In genomic region chr3:129985335-129985734, GRCm38 (mm10) we compare ENCODE assay signal across 17 mouse cellular contexts. TPM values are rescaled to one million over a fixed set of nuclear protein-coding genes. Genes with fewer than 3 reads are reported as not detected.
DNase-seq lines count a peak whose midpoint lies in the region; ATAC-seq and TF ChIP-seq lines count a peak whose summit lies in the region.
"Had no signal": no experiment of that assay in that cellular context is flagged by ENCODE, and none has a peak within 500 bp of the region (broad histone marks: within the 10 kb centered on the region; RNA-seq: fewer than 3 reads in every experiment).

No protein-coding gene starts in this region.

- H3K9ac ChIP-seq in intestine, postnatal 0 days (ENCODE audit: low read depth, low read length) = no peak overlapping the region
- H3K9ac ChIP-seq in intestine, embryonic 15.5 days = no peak overlapping the region
- H3K9ac ChIP-seq in midbrain, postnatal 0 days (replicated peaks; ENCODE audit: low read length, poor library complexity, severe bottlenecking) = no peak overlapping the region
- H3K9ac ChIP-seq in midbrain, embryonic 14.5 days (replicated peaks; ENCODE audit: low read length) = no peak overlapping the region
- H3K9ac ChIP-seq: hindbrain, embryonic 14.5 days; kidney, embryonic 15.5 days had no signal

- H3K9me3 ChIP-seq in intestine, postnatal 0 days (ENCODE audit: control insufficient read depth) = no peaks in the 10 kb centered on the region
- H3K9me3 ChIP-seq in intestine, embryonic 15.5 days = no peaks in the 10 kb centered on the region
- H3K9me3 ChIP-seq in midbrain, postnatal 0 days (ENCODE audit: low read length) = no peaks in the 10 kb centered on the region
- H3K9me3 ChIP-seq in midbrain, embryonic 14.5 days (ENCODE audit: control insufficient read depth, low read length) = no peaks in the 10 kb centered on the region
- H3K9me3 ChIP-seq in forebrain, embryonic 10.5 days = no peaks in the 10 kb centered on the region
- H3K9me3 ChIP-seq: kidney, embryonic 15.5 days had no signal

- TF ChIP-seq CTCF in intestine, postnatal 0 days (IDR thresholded peaks at IDR 0.05; ENCODE audit: low read depth) = peak; percentile 44
- peak; percentile 46 for TF ChIP-seq CTCF in midbrain, postnatal 0 days (IDR thresholded peaks at IDR 0.05)

- no peak overlapping the region for H3K27ac ChIP-seq in intestine, postnatal 0 days (ENCODE audit: low read depth, low read length)
- no peak overlapping the region for H3K27ac ChIP-seq in intestine, embryonic 15.5 days
- H3K27ac ChIP-seq in midbrain, postnatal 0 days (ENCODE audit: low read depth, low read length) = no peak overlapping the region
- no peak overlapping the region for H3K27ac ChIP-seq in midbrain, embryonic 14.5 days (replicated peaks; ENCODE audit: low read depth, low read length)
- H3K27ac ChIP-seq in forebrain, embryonic 10.5 days = no peak overlapping the region
- H3K27ac ChIP-seq: hindbrain, embryonic 14.5 days; kidney, embryonic 15.5 days had no signal

- WGBS in intestine, postnatal 0 days = 89% methylated on average over 4 of the region's 4 CpGs
- 92% methylated on average over 4 of the region's 4 CpGs for WGBS in intestine, embryonic 15.5 days
- WGBS in midbrain, postnatal 0 days = 94% methylated on average over 4 of the region's 4 CpGs
- 87% methylated on average over 4 of the region's 4 CpGs for WGBS in midbrain, embryonic 14.5 days
- WGBS in forebrain, embryonic 10.5 days = 88% methylated on average over 4 of the region's 4 CpGs

- ATAC-seq in intestine, postnatal 0 days = no peak
- no peak for ATAC-seq in intestine, embryonic 15.5 days
- no peak for ATAC-seq in midbrain, postnatal 0 days (ENCODE audit: low FRiP score)
- no peak for ATAC-seq in midbrain, embryonic 14.5 days (ENCODE audit: low FRiP score, low TSS enrichment)
- ATAC-seq: activated CD4-positive, CD25-positive, alpha-beta regulatory T cell, adult 4 months had no signal

- DNase-seq in midbrain, postnatal 0 days (ENCODE audit: low spot score) = no peak
- no peak for DNase-seq in midbrain, embryonic 14.5 days
- peak; percentile 24 for DNase-seq in NIH3T3 (ENCODE audit: low read depth)
- peak; percentile 11 for DNase-seq in splenic B cell, adult 2 months (ENCODE audit: low read depth, low spot score)
- DNase-seq in forebrain, embryonic 10.5 days (ENCODE audit: extremely low spot score, low spot score) = no peak
- DNase-seq: cerebellum, adult 18-20 months; gastrocnemius, postnatal 36 days; left cerebral cortex, postnatal 4 days; lung, adult 18-20 months; right cerebral cortex, postnatal 25 days had no signal

- H3K4me2 ChIP-seq in intestine, postnatal 0 days (replicated peaks; ENCODE audit: low read depth) = no peak overlapping the region
- no peak overlapping the region for H3K4me2 ChIP-seq in intestine, embryonic 15.5 days (replicated peaks)
- H3K4me2 ChIP-seq in midbrain, postnatal 0 days (ENCODE audit: low read depth, low read length, poor library complexity, severe bottlenecking) = no peak overlapping the region
- no peak overlapping the region for H3K4me2 ChIP-seq in midbrain, embryonic 14.5 days (ENCODE audit: low read length)
- H3K4me2 ChIP-seq: hindbrain, embryonic 14.5 days; kidney, embryonic 15.5 days had no signal

- H3K36me3 ChIP-seq in intestine, postnatal 0 days (ENCODE audit: control insufficient read depth, insufficient read depth) = peaks cover 71% of the 10 kb centered on the region
- peaks cover 51% of the 10 kb centered on the region for H3K36me3 ChIP-seq in intestine, embryonic 15.5 days
- H3K36me3 ChIP-seq in midbrain, postnatal 0 days (ENCODE audit: insufficient read depth, low read length) = peaks cover 60% of the 10 kb centered on the region
- peaks cover 82% of the 10 kb centered on the region for H3K36me3 ChIP-seq in midbrain, embryonic 14.5 days (ENCODE audit: control insufficient read depth, insufficient read depth, low read length)
- H3K36me3 ChIP-seq in splenic B cell, adult 2 months (ENCODE audit: control insufficient read depth, insufficient read depth, low read length, poor library complexity, severe bottlenecking) = peaks cover 24% of the 10 kb centered on the region
- H3K36me3 ChIP-seq in forebrain, embryonic 10.5 days (replicated peaks) = peaks cover 88% of the 10 kb centered on the region

- no peak overlapping the region for H3K4me3 ChIP-seq in intestine, postnatal 0 days (ENCODE audit: low read depth, low read length)
- no peak overlapping the region for H3K4me3 ChIP-seq in intestine, embryonic 15.5 days (replicated peaks)
- H3K4me3 ChIP-seq in midbrain, postnatal 0 days (ENCODE audit: low read depth, low read length) = no peak overlapping the region
- H3K4me3 ChIP-seq in midbrain, embryonic 14.5 days (replicated peaks; ENCODE audit: low read depth, low read length) = no peak overlapping the region
- H3K4me3 ChIP-seq in forebrain, embryonic 10.5 days = no peak overlapping the region
- H3K4me3 ChIP-seq: kidney, embryonic 15.5 days; myocyte had no signal

- no peaks in the 10 kb centered on the region for H3K4me1 ChIP-seq in intestine, postnatal 0 days (replicated peaks; ENCODE audit: control insufficient read depth, insufficient read depth, low read length)
- no peaks in the 10 kb centered on the region for H3K4me1 ChIP-seq in intestine, embryonic 15.5 days (replicated peaks)
- H3K4me1 ChIP-seq in midbrain, postnatal 0 days (ENCODE audit: insufficient read depth, low read length) = no peaks in the 10 kb centered on the region
- H3K4me1 ChIP-seq in midbrain, embryonic 14.5 days (ENCODE audit: control insufficient read depth, insufficient read depth, low read length) = no peaks in the 10 kb centered on the region
- peaks cover 3% of the 10 kb centered on the region; the same call in 1 of the 2 replicates for H3K4me1 ChIP-seq in forebrain, embryonic 10.5 days
- H3K4me1 ChIP-seq: kidney, embryonic 15.5 days had no signal

- no peaks in the 10 kb centered on the region for H3K27me3 ChIP-seq in intestine, postnatal 0 days (replicated peaks; ENCODE audit: control insufficient read depth, insufficient read depth, low read length)
- H3K27me3 ChIP-seq in intestine, embryonic 15.5 days (replicated peaks) = no peaks in the 10 kb centered on the region
- no peaks in the 10 kb centered on the region for H3K27me3 ChIP-seq in midbrain, postnatal 0 days (ENCODE audit: insufficient read depth, low read length)
- H3K27me3 ChIP-seq in midbrain, embryonic 14.5 days (ENCODE audit: control insufficient read depth, insufficient read depth, low read length) = no peaks in the 10 kb centered on the region
- no peaks in the 10 kb centered on the region for H3K27me3 ChIP-seq in splenic B cell, adult 2 months (ENCODE audit: control insufficient read depth, insufficient read depth, low read length, poor library complexity, severe bottlenecking)
- H3K27me3 ChIP-seq in forebrain, embryonic 10.5 days (ENCODE audit: poor library complexity, severe bottlenecking) = no peaks in the 10 kb centered on the region
- H3K27me3 ChIP-seq: kidney, embryonic 15.5 days had no signal

RNA-seq across cellular contexts. Expression of gene Mcub, which starts 15.3 kb away (rescaled TPM):
- 4.1 and 4.7 TPM in 2 replicates for polyA plus RNA-seq in intestine, postnatal 0 days (2015; fragmentation: Nextera tagmentation; extraction: Ambion mirVana)
- 2.5 and 3.5 TPM in 2 replicates for polyA plus RNA-seq in intestine, embryonic 15.5 days (2015; fragmentation: Nextera tagmentation; extraction: Ambion mirVana)
- 6.0 and 6.7 TPM in 2 replicates for total RNA-seq in midbrain, postnatal 0 days (2014; rRNA removed)
- polyA plus RNA-seq in midbrain, postnatal 0 days (2015; fragmentation: Nextera tagmentation; extraction: Ambion mirVana) = 6.4 and 6.9 TPM in 2 replicates
- 2.6 and 5.6 TPM in 2 replicates for polyA plus RNA-seq in midbrain, embryonic 14.5 days (2014; fragmentation: Nextera tagmentation; extraction: Ambion mirVana)
- polyA plus RNA-seq in forebrain, embryonic 10.5 days (2016; fragmentation: Nextera tagmentation; extraction: Ambion mirVana) = 1.4 and 1.6 TPM in 2 replicates
- total RNA-seq: megakaryocyte-erythroid progenitor cell, adult 5-6 weeks had no signal

Comparison
In these comparisons a context has a peak if more than half of its experiments do, and no peak if none do; other contexts are left out.
1. DNase-seq: peak in NIH3T3 (single experiment) and splenic B cell, adult 2 months (single experiment); none in midbrain, postnatal 0 days (single experiment), midbrain, embryonic 14.5 days (single experiment) and forebrain, embryonic 10.5 days (single experiment).